Comparison of ENCODE assay signal across 8 mouse cellular contexts in the genomic region with DNA sequence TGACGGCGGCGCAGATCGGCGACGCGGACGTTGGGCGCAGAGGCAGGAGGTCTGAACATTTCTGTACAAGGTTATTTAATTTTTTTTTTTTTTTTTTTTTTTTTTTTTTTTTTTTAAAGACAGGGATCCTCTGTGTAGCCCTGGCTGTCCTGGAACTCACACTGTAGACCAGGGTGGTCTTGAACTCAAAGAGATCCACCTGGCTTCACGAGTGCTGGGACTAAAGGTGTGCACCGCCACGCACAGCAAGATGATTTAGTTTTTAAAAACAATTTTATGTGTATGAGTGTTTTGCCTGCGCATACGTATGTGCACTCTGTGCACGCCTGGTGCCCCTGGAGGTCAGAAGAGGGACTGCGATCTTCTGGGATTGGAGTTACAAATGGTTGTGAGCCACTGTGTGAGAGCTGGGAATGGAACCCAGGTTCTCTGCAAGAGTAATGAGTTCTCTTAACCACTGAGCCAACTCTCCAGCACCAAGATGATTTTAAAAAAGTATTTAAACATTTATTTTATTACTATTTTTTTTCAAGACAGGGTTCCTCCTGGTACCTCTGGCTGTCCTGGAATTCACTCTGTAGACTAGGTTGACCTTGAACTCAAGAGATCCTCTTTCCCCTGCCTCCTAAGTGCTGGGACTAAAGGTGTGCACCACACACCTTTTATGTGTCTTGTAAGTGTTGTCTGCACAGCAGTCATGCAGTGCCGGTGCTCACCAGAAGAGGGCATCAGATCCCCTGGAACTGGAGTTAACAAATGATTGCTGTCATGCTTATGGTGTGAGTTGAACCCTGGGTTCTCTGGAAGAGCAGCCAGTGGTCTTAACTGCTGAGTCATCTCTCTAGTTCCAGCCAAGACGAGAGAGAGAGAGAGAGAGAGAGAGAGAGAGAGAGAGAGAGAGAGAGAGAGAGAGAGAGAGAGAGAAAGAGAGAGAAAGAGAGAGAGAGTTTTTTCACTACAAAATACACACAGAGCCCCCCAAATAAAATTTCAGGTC. TPM values are rescaled to one million over a fixed set of nuclear protein-coding genes. Genes with fewer than 3 reads are reported as not detected.
DNase-seq lines count a peak whose midpoint lies in the region; ATAC-seq and TF ChIP-seq lines count a peak whose summit lies in the region.

A gene (minus strand): TSS at position 51 of the 997 bp plus-strand sequence.

- TF ChIP-seq POLR2A in bone marrow, adult 2 months (IDR thresholded peaks at IDR 0.05; ENCODE audit: borderline replicate concordance, control insufficient read depth, low read depth, low read length): no peak

- no peaks in the 10 kb centered on the region for H3K27me3 ChIP-seq in forebrain, embryonic 14.5 days (replicated peaks; ENCODE audit: control insufficient read depth, insufficient read depth, low read length)
- H3K27me3 ChIP-seq in forebrain, embryonic 16.5 days (replicated peaks; ENCODE audit: control insufficient read depth, insufficient read depth, low read length): no peaks in the 10 kb centered on the region
- H3K27me3 ChIP-seq in midbrain, embryonic 14.5 days (ENCODE audit: control insufficient read depth, insufficient read depth, low read length): no peaks in the 10 kb centered on the region
- H3K27me3 ChIP-seq in midbrain, embryonic 16.5 days (ENCODE audit: control insufficient read depth, insufficient read depth, low read depth, low read length): no peaks in the 10 kb centered on the region
- H3K27me3 ChIP-seq in neural tube, embryonic 11.5 days (ENCODE audit: control insufficient read depth, insufficient read depth, low read length): no peaks in the 10 kb centered on the region
- H3K27me3 ChIP-seq in forebrain, embryonic 13.5 days: no peaks in the 10 kb centered on the region

- ATAC-seq in forebrain, embryonic 14.5 days: no peak
- ATAC-seq in forebrain, embryonic 16.5 days: no peak
- ATAC-seq in midbrain, embryonic 14.5 days (ENCODE audit: low FRiP score, low TSS enrichment): no peak
- no peak for ATAC-seq in midbrain, embryonic 16.5 days
- ATAC-seq in neural tube, embryonic 11.5 days (ENCODE audit: insufficient read depth, low FRiP score, low TSS enrichment): no peak
- no peak for ATAC-seq in forebrain, embryonic 13.5 days

- H3K27ac ChIP-seq in forebrain, embryonic 14.5 days (ENCODE audit: low read depth, low read length): no peak within 1 kb of the TSS
- H3K27ac ChIP-seq in forebrain, embryonic 16.5 days (ENCODE audit: low read length): no peak within 1 kb of the TSS
- H3K27ac ChIP-seq in midbrain, embryonic 14.5 days (replicated peaks; ENCODE audit: low read depth, low read length): no peak within 1 kb of the TSS
- no peak within 1 kb of the TSS for H3K27ac ChIP-seq in midbrain, embryonic 16.5 days (ENCODE audit: low read length)
- H3K27ac ChIP-seq in bone marrow, adult 2 months (ENCODE audit: control insufficient read depth, insufficient read depth, low read depth, low read length, poor library complexity): no peak within 1 kb of the TSS
- H3K27ac ChIP-seq in neural tube, embryonic 11.5 days (ENCODE audit: low read depth, low read length): no peak within 1 kb of the TSS
- no peak within 1 kb of the TSS for H3K27ac ChIP-seq in forebrain, embryonic 13.5 days

- TF ChIP-seq CTCF in bone marrow, adult 2 months (IDR thresholded peaks at IDR 0.05; ENCODE audit: control insufficient read depth, insufficient read depth, low read length): peak; percentile 75

- H3K9me3 ChIP-seq in forebrain, embryonic 14.5 days (replicated peaks; ENCODE audit: control insufficient read depth, low read length): no peaks in the 10 kb centered on the region
- H3K9me3 ChIP-seq in forebrain, embryonic 16.5 days (ENCODE audit: control insufficient read depth, low read length): no peaks in the 10 kb centered on the region
- H3K9me3 ChIP-seq in midbrain, embryonic 14.5 days (ENCODE audit: control insufficient read depth, low read length): no peaks in the 10 kb centered on the region
- no peaks in the 10 kb centered on the region for H3K9me3 ChIP-seq in midbrain, embryonic 16.5 days (replicated peaks; ENCODE audit: control insufficient read depth, low read length, poor library complexity, severe bottlenecking)
- H3K9me3 ChIP-seq in neural tube, embryonic 11.5 days (ENCODE audit: control insufficient read depth, low read length): no peaks in the 10 kb centered on the region
- H3K9me3 ChIP-seq in forebrain, embryonic 13.5 days (replicated peaks): no peaks in the 10 kb centered on the region

- H3K36me3 ChIP-seq in forebrain, embryonic 14.5 days (ENCODE audit: control insufficient read depth, insufficient read depth, low read length): no peaks in the 10 kb centered on the region
- H3K36me3 ChIP-seq in forebrain, embryonic 16.5 days (ENCODE audit: control insufficient read depth, insufficient read depth): no peaks in the 10 kb centered on the region
- H3K36me3 ChIP-seq in midbrain, embryonic 14.5 days (ENCODE audit: control insufficient read depth, insufficient read depth, low read length): no peaks in the 10 kb centered on the region
- H3K36me3 ChIP-seq in midbrain, embryonic 16.5 days (ENCODE audit: control insufficient read depth, insufficient read depth, low read length): no peaks in the 10 kb centered on the region
- H3K36me3 ChIP-seq in neural tube, embryonic 11.5 days (ENCODE audit: control insufficient read depth, insufficient read depth, low read length): no peaks in the 10 kb centered on the region
- no peaks in the 10 kb centered on the region for H3K36me3 ChIP-seq in forebrain, embryonic 13.5 days (ENCODE audit: poor library complexity, severe bottlenecking)

- H3K4me1 ChIP-seq in forebrain, embryonic 14.5 days (ENCODE audit: control insufficient read depth, insufficient read depth, low read length): no peaks in the 10 kb centered on the region
- H3K4me1 ChIP-seq in forebrain, embryonic 16.5 days (replicated peaks; ENCODE audit: control insufficient read depth, insufficient read depth, low read length): no peaks in the 10 kb centered on the region
- no peaks in the 10 kb centered on the region for H3K4me1 ChIP-seq in midbrain, embryonic 14.5 days (ENCODE audit: control insufficient read depth, insufficient read depth, low read length)
- H3K4me1 ChIP-seq in midbrain, embryonic 16.5 days (ENCODE audit: control insufficient read depth, insufficient read depth, low read length): no peaks in the 10 kb centered on the region
- H3K4me1 ChIP-seq in bone marrow, adult 2 months (ENCODE audit: control insufficient read depth, insufficient read depth, low read length): no peaks in the 10 kb centered on the region
- H3K4me1 ChIP-seq in neural tube, embryonic 11.5 days (ENCODE audit: control insufficient read depth, insufficient read depth, low read length): no peaks in the 10 kb centered on the region
- no peaks in the 10 kb centered on the region for H3K4me1 ChIP-seq in forebrain, embryonic 13.5 days

- DNase-seq in forebrain, embryonic 14.5 days (ENCODE audit: low spot score): peak; percentile 28
- peak; percentile 19 for DNase-seq in midbrain, embryonic 14.5 days
- DNase-seq in kidney, postnatal 25 days: peak; percentile 60 to 72
- peak; percentile 55 for DNase-seq in neural tube, embryonic 11.5 days (ENCODE audit: low spot score)

- no peak within 1 kb of the TSS for H3K4me3 ChIP-seq in forebrain, embryonic 14.5 days (ENCODE audit: low read depth, low read length)
- H3K4me3 ChIP-seq in forebrain, embryonic 16.5 days (replicated peaks; ENCODE audit: low read length): no peak within 1 kb of the TSS
- no peak within 1 kb of the TSS for H3K4me3 ChIP-seq in midbrain, embryonic 14.5 days (replicated peaks; ENCODE audit: low read depth, low read length)
- H3K4me3 ChIP-seq in midbrain, embryonic 16.5 days (ENCODE audit: low read depth, low read length): no peak within 1 kb of the TSS
- no peak within 1 kb of the TSS for H3K4me3 ChIP-seq in bone marrow, adult 2 months (replicated peaks; ENCODE audit: control insufficient read depth, low read depth, low read length)
- H3K4me3 ChIP-seq in neural tube, embryonic 11.5 days (ENCODE audit: low read depth, low read length): no peak within 1 kb of the TSS
- H3K4me3 ChIP-seq in forebrain, embryonic 13.5 days: no peak within 1 kb of the TSS

- 85% methylated on average over 18 of the region's 18 CpGs for WGBS in forebrain, embryonic 14.5 days
- WGBS in forebrain, embryonic 16.5 days: 92% methylated on average over 18 of the region's 18 CpGs
- WGBS in midbrain, embryonic 14.5 days: 92% methylated on average over 18 of the region's 18 CpGs
- WGBS in midbrain, embryonic 16.5 days: 93% methylated on average over 18 of the region's 18 CpGs
- WGBS in bone marrow, adult 2 months: 84% methylated on average over 18 of the region's 18 CpGs
- WGBS in neural tube, embryonic 11.5 days: 87% methylated on average over 18 of the region's 18 CpGs
- WGBS in forebrain, embryonic 13.5 days: 94% methylated on average over 17 of the region's 18 CpGs

- no peak within 1 kb of the TSS for H3K4me2 ChIP-seq in forebrain, embryonic 14.5 days (ENCODE audit: low read length)
- no peak within 1 kb of the TSS for H3K4me2 ChIP-seq in forebrain, embryonic 16.5 days (ENCODE audit: low read length)
- H3K4me2 ChIP-seq in midbrain, embryonic 14.5 days (ENCODE audit: low read length): no peak within 1 kb of the TSS
- H3K4me2 ChIP-seq in midbrain, embryonic 16.5 days (ENCODE audit: low read length): no peak within 1 kb of the TSS
- no peak within 1 kb of the TSS for H3K4me2 ChIP-seq in neural tube, embryonic 11.5 days (ENCODE audit: low read depth)
- no peak within 1 kb of the TSS for H3K4me2 ChIP-seq in forebrain, embryonic 13.5 days

- H3K9ac ChIP-seq in forebrain, embryonic 14.5 days (ENCODE audit: low read length): no peak within 1 kb of the TSS
- no peak within 1 kb of the TSS for H3K9ac ChIP-seq in forebrain, embryonic 16.5 days (replicated peaks; ENCODE audit: low read depth, low read length)
- H3K9ac ChIP-seq in midbrain, embryonic 14.5 days (replicated peaks; ENCODE audit: low read length): no peak within 1 kb of the TSS
- no peak within 1 kb of the TSS for H3K9ac ChIP-seq in midbrain, embryonic 16.5 days (ENCODE audit: low read depth, low read length)
- H3K9ac ChIP-seq in neural tube, embryonic 11.5 days (ENCODE audit: low read length): no peak within 1 kb of the TSS
- no peak within 1 kb of the TSS for H3K9ac ChIP-seq in forebrain, embryonic 13.5 days

RNA-seq across cellular contexts. Expression of the gene that starts here (rescaled TPM):
- polyA plus RNA-seq in forebrain, embryonic 14.5 days (2014; fragmentation: Nextera tagmentation; extraction: Ambion mirVana): not detected in 2 replicates
- polyA plus RNA-seq in forebrain, embryonic 16.5 days (2015; fragmentation: Nextera tagmentation; extraction: Ambion mirVana): not detected in 2 replicates
- not detected in 2 replicates for polyA plus RNA-seq in midbrain, embryonic 14.5 days (2014; fragmentation: Nextera tagmentation; extraction: Ambion mirVana)
- polyA plus RNA-seq in midbrain, embryonic 16.5 days (2015; fragmentation: Nextera tagmentation; extraction: Ambion mirVana): not detected in 2 replicates
- polyA plus RNA-seq in bone marrow, adult 2 months (2011; ENCODE audit: insufficient read depth, insufficient read length, low replicate concordance, missing spikeins): not detected in 2 replicates
- not detected in 2 replicates for polyA plus RNA-seq in neural tube, embryonic 11.5 days (2014; fragmentation: Nextera tagmentation; extraction: Ambion mirVana)
- polyA plus RNA-seq in forebrain, embryonic 13.5 days (2015; fragmentation: Nextera tagmentation; extraction: Ambion mirVana): not detected in 2 replicates

Comparison
In these comparisons a context has a peak if more than half of its experiments do, and no peak if none do; other contexts are left out.
1. Peak in DNase-seq in forebrain, embryonic 14.5 days; RNA of the gene not detected or under 1 TPM.
2. Peak in DNase-seq in midbrain, embryonic 14.5 days; RNA of the gene not detected or under 1 TPM.
3. Peak in DNase-seq in neural tube, embryonic 11.5 days; RNA of the gene not detected or under 1 TPM.